Mouse (Mus musculus) neural tube, embryonic 14.5 days (tissue): ENCODE results near the gene Fam78a. TPM values are rescaled to one million over a fixed set of nuclear protein-coding genes. Genes with fewer than 3 reads are reported as not detected.

Experiments used
- ATAC-seq: fragments of 200-750 bp; cut with Nextera tagmentation; 2 replicates; pipeline ENCODE4 v1.8.0; 2017; ENCODE audit warnings: low read depth, mild to moderate bottlenecking, moderate TSS enrichment, moderate library complexity
- H3K27ac ChIP-seq: fragments of 300-500 bp; sonication (generic); 2 replicates; pipeline ENCODE4 v1.5.1; 2014; ENCODE audit warnings: low read depth, mild to moderate bottlenecking, control low read depth, low read length, moderate library complexity, mixed read lengths
- H3K27me3 ChIP-seq: fragments of 300-500 bp; sonication (generic); 2 replicates; pipeline ENCODE4 v1.6.1; 2014; ENCODE audit warnings: low read length; ENCODE audit not compliant: control insufficient read depth, insufficient read depth
- H3K36me3 ChIP-seq: fragments of 300-500 bp; sonication (generic); 2 replicates; pipeline ENCODE4 v1.6.1; 2014; ENCODE audit warnings: low read length, mixed read lengths; ENCODE audit not compliant: control insufficient read depth, insufficient read depth
- H3K4me1 ChIP-seq: fragments of 300-500 bp; sonication (generic); 2 replicates; pipeline ENCODE4 v1.6.1; 2014; ENCODE audit warnings: low read length; ENCODE audit not compliant: control insufficient read depth, insufficient read depth
- H3K4me2 ChIP-seq: fragments of 300-500 bp; sonication (generic); 2 replicates; pipeline ENCODE4 v1.6.1; 2014; ENCODE audit warnings: mild to moderate bottlenecking, low read depth, low read length, control low read depth
- H3K4me3 ChIP-seq: fragments of 300-500 bp; sonication (generic); 2 replicates; pipeline ENCODE4 v1.5.1; 2014; ENCODE audit warnings: low read depth, low read length, control low read depth, mixed read lengths
- H3K9ac ChIP-seq: fragments of 300-500 bp; sonication (generic); replicated peaks from 2 replicates; pipeline ENCODE4 v1.6.1; 2014; ENCODE audit warnings: low read depth, mild to moderate bottlenecking, control low read depth, low read length, mixed read lengths
- H3K9me3 ChIP-seq: fragments of 300-500 bp; sonication (generic); 2 replicates; pipeline ENCODE4 v1.6.1; 2016; ENCODE audit warnings: low read length; ENCODE audit not compliant: control insufficient read depth
- WGBS: fragments of 180-500 bp; shearing (Covaris S2); extraction: QIAGEN DNeasy Blood & Tissue Kit; methylation state at CpG from one replicate; pipeline ENCODE4 v1.1.7; 2014; 5-methylcytosine and 5-hydroxymethylcytosine counted together
- polyA plus RNA-seq: library from polyadenylated mRNA; unstranded; fragments of >200 nt; fragmentation: Nextera tagmentation; extraction: Ambion mirVana; gene quantifications from 2 replicates; pipeline ENCODE4 v1.2.1, GENCODE M21; 2014

Gene Fam78a
- polyA plus RNA-seq, 1 experiment from 2014 or later: 0.50 TPM

GRCm38 (mm10) chr2:32105117-32105913, 20.7 kb upstream of the Fam78a start:
- Histone ChIP-seq H3K9me3 (no peaks in the 10 kb centered on the region), H3K4me2 (no peak overlapping the region), H3K27me3 (no peaks in the 10 kb centered on the region), H3K4me3 (no peak overlapping the region), H3K36me3 (0 out of 2 replicates have a peak, but pooled peaks cover 2% of the 10 kb centered on the region), H3K27ac (peak overlapping the region; percentile 77), H3K4me1 (peaks cover 6% of the 10 kb centered on the region; the same call in 1 of the 2 replicates), H3K9ac (no peak overlapping the region)
- peak; percentile 74; the same call in 1 of the 2 replicates for ATAC-seq
- 44% methylated on average over 16 of the region's 16 CpGs for WGBS

GRCm38 (mm10) chr2:32104122-32104521, 19.5 kb upstream of the Fam78a start:
- peaks cover 6% of the 10 kb centered on the region; the same call in 1 of the 2 replicates for H3K4me1 ChIP-seq
- no peak for ATAC-seq
- H3K36me3 ChIP-seq: no peaks in the 10 kb centered on the region
- 86% methylated on average over 7 of the region's 7 CpGs for WGBS
- no peak overlapping the region for H3K4me2 ChIP-seq
- no peaks in the 10 kb centered on the region for H3K9me3 ChIP-seq
- H3K27ac ChIP-seq: no peak overlapping the region
- H3K9ac ChIP-seq: no peak overlapping the region
- H3K4me3 ChIP-seq: no peak overlapping the region
- H3K27me3 ChIP-seq: no peaks in the 10 kb centered on the region

- 78% methylated on average over 7 of the region's 7 CpGs for WGBS
- Histone ChIP-seq H3K9ac (no peak overlapping the region), H3K27me3 (no peaks in the 10 kb centered on the region), H3K36me3 (no peaks in the 10 kb centered on the region), H3K27ac (no peak overlapping the region), H3K9me3 (no peaks in the 10 kb centered on the region), H3K4me2 (no peak overlapping the region), H3K4me1 (peaks cover 6% of the 10 kb centered on the region; the same call in 1 of the 2 replicates), H3K4me3 (no peak overlapping the region)
- ATAC-seq: no peak
Observed at GRCm38 (mm10) chr2:32103557-32103956, 18.9 kb upstream of the Fam78a start.

GRCm38 (mm10) chr2:32102944-32103343, 18.3 kb upstream of the Fam78a start:
- no peak overlapping the region for H3K27ac ChIP-seq
- ATAC-seq: no peak
- WGBS: 52% methylated on average over 5 of the region's 5 CpGs
- no peaks in the 10 kb centered on the region for H3K9me3 ChIP-seq
- H3K4me1 ChIP-seq: peaks cover 6% of the 10 kb centered on the region; the same call in 1 of the 2 replicates
- H3K9ac ChIP-seq: no peak overlapping the region
- no peak overlapping the region for H3K4me3 ChIP-seq
- no peaks in the 10 kb centered on the region for H3K36me3 ChIP-seq
- no peaks in the 10 kb centered on the region for H3K27me3 ChIP-seq
- H3K4me2 ChIP-seq: no peak overlapping the region

GRCm38 (mm10) chr2:32096122-32096420, 11.4 kb upstream of the Fam78a start:
- Histone ChIP-seq H3K4me1 (peaks cover 10% of the 10 kb centered on the region), H3K4me3 (peak overlapping the region; percentile 48), H3K4me2 (peak overlapping the region; percentile 88), H3K27me3 (no peaks in the 10 kb centered on the region), H3K27ac (peak overlapping the region; percentile 80), H3K9ac (peak overlapping the region; percentile 71), H3K36me3 (no peaks in the 10 kb centered on the region), H3K9me3 (no peaks in the 10 kb centered on the region)
- WGBS: 79% methylated on average over 10 of the region's 10 CpGs
- no peak for ATAC-seq

- WGBS: 24% methylated on average over 22 of the region's 22 CpGs
- peaks cover 10% of the 10 kb centered on the region for H3K4me1 ChIP-seq
Observed at GRCm38 (mm10) chr2:32095351-32096121, 10.9 kb upstream of the Fam78a start, which contains the start of gene Plpp7. Plpp7 (plus strand) TSS chr2:32095528.

GRCm38 (mm10) chr2:32094001-32094707, 9.5 kb upstream of the Fam78a start:
- H3K27ac ChIP-seq: no peak overlapping the region
- no peak for ATAC-seq

More at GRCm38 (mm10) chr2:32095351-32096121, 10.9 kb upstream of the Fam78a start, which contains the start of gene Plpp7:
- peak within 1 kb of the TSS; percentile 48 for H3K4me3 ChIP-seq
- H3K4me2 ChIP-seq: peak within 1 kb of the TSS; percentile 88
- peak; percentile 95 for ATAC-seq
- peak within 1 kb of the TSS; percentile 80 for H3K27ac ChIP-seq
- H3K9ac ChIP-seq: peak within 1 kb of the TSS; percentile 71
- no peaks in the 10 kb centered on the region for H3K27me3 ChIP-seq
- no peaks in the 10 kb centered on the region for H3K36me3 ChIP-seq
- no peaks in the 10 kb centered on the region for H3K9me3 ChIP-seq

GRCm38 (mm10) chr2:32091956-32092355, 7.3 kb upstream of the Fam78a start:
- H3K4me2 ChIP-seq: no peak overlapping the region
- H3K4me1 ChIP-seq: peaks cover 13% of the 10 kb centered on the region
- ATAC-seq: no peak
- H3K9ac ChIP-seq: no peak overlapping the region
- H3K27ac ChIP-seq: no peak overlapping the region
- H3K9me3 ChIP-seq: no peaks in the 10 kb centered on the region
- peaks cover 11% of the 10 kb centered on the region; the same call in 1 of the 2 replicates for H3K27me3 ChIP-seq
- no peaks in the 10 kb centered on the region for H3K36me3 ChIP-seq
- WGBS: 68% methylated on average over 3 of the region's 3 CpGs
- no peak overlapping the region for H3K4me3 ChIP-seq

More at GRCm38 (mm10) chr2:32094001-32094707, 9.5 kb upstream of the Fam78a start:
- Histone ChIP-seq H3K4me3 (no peak overlapping the region), H3K9me3 (no peaks in the 10 kb centered on the region), H3K9ac (no peak overlapping the region), H3K4me2 (no peak overlapping the region), H3K4me1 (peaks cover 10% of the 10 kb centered on the region), H3K27me3 (no peaks in the 10 kb centered on the region), H3K36me3 (no peaks in the 10 kb centered on the region)
- WGBS: 88% methylated on average over 7 of the region's 7 CpGs
